Mouse (Mus musculus): ENCODE data around the gene Gm38431. TPM values are rescaled to one million over a fixed set of nuclear protein-coding genes. Genes with fewer than 3 reads are reported as not detected.

Gene Gm38431
- total RNA-seq, 2 experiments from 2014 or later: 0.43 to 0.64 TPM

GRCm38 (mm10) chr9:21018600-21018999, 73.2 kb downstream of the Gm38431 start:
- no peak for DNase-seq (ENCODE audit: low spot score)

Small RNAs within 50 kb of the gene (microRNA-seq; reads per million reads assigned to microRNA genes)
- gene Mir1900 (not detected), gene Mir7082 (not detected)

Other genes starting within 250 kb of the Gm38431 start
- gene A230050P20Rik, start 223.4 kb downstream of the Gm38431 start, total RNA-seq (2021): 1 to 10 TPM; 1.8 to 2.8 TPM
- 1 to 10 TPM; 5.9 to 7.3 TPM for gene Angptl6, start 212.3 kb downstream of the Gm38431 start, total RNA-seq (2021)
- gene Ppan, start 203.8 kb downstream of the Gm38431 start, total RNA-seq (2021): 1 to 10 TPM; 6.6 to 6.9 TPM
- gene Eif3g, start 193.4 kb downstream of the Gm38431 start, total RNA-seq (2021): 100 to 1,000 TPM in 1 of 2 experiments, 10 to 100 TPM in 1; 98.6 to 100 TPM
- 1 to 10 TPM; 6.0 to 6.7 TPM for gene Dnmt1, start 132.1 kb downstream of the Gm38431 start, total RNA-seq (2021)
- 1 to 10 TPM in 1 of 2 experiments, under 1 TPM in 1; 0.68 to 1.9 TPM for gene S1pr2, start 115.2 kb downstream of the Gm38431 start, total RNA-seq (2021)
- 10 to 100 TPM; 57.9 to 58.8 TPM for gene Mrpl4, start 89.3 kb downstream of the Gm38431 start, total RNA-seq (2021)
- gene Icam1, start 76.0 kb downstream of the Gm38431 start, total RNA-seq (2021): 1 to 10 TPM; 1.6 to 3.0 TPM
- gene Icam4, start 62.6 kb downstream of the Gm38431 start, total RNA-seq (2021): 1 to 10 TPM; 1.4 to 2.8 TPM
- gene Icam5, start 59.9 kb downstream of the Gm38431 start, total RNA-seq (2021): not detected
- gene Zglp1, start 24.9 kb downstream of the Gm38431 start, total RNA-seq (2021): not detected
- gene Gm49373, start 18.9 kb downstream of the Gm38431 start, total RNA-seq (2021): under 1 TPM; 0.17 to 0.34 TPM
- gene Fdx1l, start 18.4 kb downstream of the Gm38431 start, total RNA-seq (2021): 10 to 100 TPM; 46.9 to 48.4 TPM
- gene Raver1, start within 50 bp of the Gm38431 start, total RNA-seq (2021): 10 to 100 TPM; 16.8 to 20.2 TPM
- 1 to 10 TPM; 5.0 to 6.1 TPM for gene Tyk2, start 39.2 kb upstream of the Gm38431 start, total RNA-seq (2021)
- 100 to 1,000 TPM; 128 to 140 TPM for gene Cdc37, start 58.0 kb upstream of the Gm38431 start, total RNA-seq (2021)
- gene Pde4a, start 73.7 kb upstream of the Gm38431 start, total RNA-seq (2021): 10 to 100 TPM; 45.0 to 52.4 TPM
- 10 to 100 TPM; 50.8 to 51.5 TPM for gene Keap1, start 147.4 kb upstream of the Gm38431 start, total RNA-seq (2021)
- under 1 TPM; 0.09 to 0.12 TPM for gene S1pr5, start 156.4 kb upstream of the Gm38431 start, total RNA-seq (2021)
- 10 to 100 TPM; 64.7 to 67.6 TPM for gene Atg4d, start 173.3 kb upstream of the Gm38431 start, total RNA-seq (2021)
- gene Kri1, start 196.0 kb upstream of the Gm38431 start, total RNA-seq (2021): 1 to 10 TPM; 8.0 to 9.3 TPM
- gene Cdkn2d, start 199.4 kb upstream of the Gm38431 start, total RNA-seq (2021): 1 to 10 TPM; 8.0 to 8.3 TPM
- not detected for gene Ap1m2, start 220.3 kb upstream of the Gm38431 start, total RNA-seq (2021)
- 100 to 1,000 TPM; 159 to 162 TPM for gene Slc44a2, start 228.7 kb upstream of the Gm38431 start, total RNA-seq (2021)